Comparison of ENCODE assay signal across 8 mouse cellular contexts in genomic region chr1:177444483-177444810, GRCm38 (mm10). TPM values are rescaled to one million over a fixed set of nuclear protein-coding genes. Genes with fewer than 3 reads are reported as not detected.
DNase-seq lines count a peak whose midpoint lies in the region; ATAC-seq lines count a peak whose summit lies in the region.

No protein-coding gene starts in this region.

- peaks cover 16% of the 10 kb centered on the region for H3K36me3 ChIP-seq in embryonic facial prominence, embryonic 12.5 days
- peaks cover 16% of the 10 kb centered on the region; the same call in 1 of the 2 replicates for H3K36me3 ChIP-seq in neural tube, embryonic 13.5 days

- H3K4me1 ChIP-seq in embryonic facial prominence, embryonic 12.5 days = peaks cover 41% of the 10 kb centered on the region
- peaks cover 68% of the 10 kb centered on the region for H3K4me1 ChIP-seq in neural tube, embryonic 13.5 days (replicated peaks)

- H3K4me2 ChIP-seq in embryonic facial prominence, embryonic 12.5 days (replicated peaks) = peak overlapping the region; percentile 70
- H3K4me2 ChIP-seq in neural tube, embryonic 13.5 days = peak overlapping the region; percentile 84

- H3K27me3 ChIP-seq in embryonic facial prominence, embryonic 12.5 days = no peaks in the 10 kb centered on the region
- H3K27me3 ChIP-seq in neural tube, embryonic 13.5 days = no peaks in the 10 kb centered on the region

- H3K27ac ChIP-seq in embryonic facial prominence, embryonic 12.5 days = peak overlapping the region; percentile 17; the same call in 1 of the 2 replicates
- peak overlapping the region; percentile 99 for H3K27ac ChIP-seq in neural tube, embryonic 13.5 days (replicated peaks)

- ATAC-seq in embryonic facial prominence, embryonic 12.5 days (ENCODE audit: insufficient number of reproducible peaks, insufficient read depth, low FRiP score, low TSS enrichment) = no peak
- no peak for ATAC-seq in neural tube, embryonic 13.5 days (ENCODE audit: low read depth)

- peak; percentile 76 for DNase-seq in heart, adult 11 months
- no peak for DNase-seq in heart, adult 9 months (ENCODE audit: low spot score in 2 of 2)
- peak; percentile 5 for DNase-seq in 3T3-L1 (ENCODE audit: low read depth, low spot score)
- DNase-seq in left cerebral cortex, postnatal 25 days (ENCODE audit: low spot score in 2 of 2) = peak; percentile 67 to 87
- DNase-seq in ovary, postnatal 14 days (ENCODE audit: low spot score) = no peak
- no peak for DNase-seq in spleen, adult 12 weeks (ENCODE audit: low spot score)

- intact Hi-C loops in left cerebral cortex, postnatal 25 days (cut with DNase I) = loop anchor here (1.0 to 10.0 kb wide), 6 partner anchors 97 to 560 kb away; no protein-coding TSS in a partner anchor

- no peaks in the 10 kb centered on the region for H3K9me3 ChIP-seq in embryonic facial prominence, embryonic 12.5 days
- H3K9me3 ChIP-seq in neural tube, embryonic 13.5 days = no peaks in the 10 kb centered on the region

- 4% methylated on average over 3 of the region's 3 CpGs for WGBS in embryonic facial prominence, embryonic 12.5 days
- WGBS in neural tube, embryonic 13.5 days = 2% methylated on average over 3 of the region's 3 CpGs

- no peak overlapping the region for H3K9ac ChIP-seq in embryonic facial prominence, embryonic 12.5 days
- H3K9ac ChIP-seq in neural tube, embryonic 13.5 days = peak overlapping the region; percentile 95

- peak overlapping the region; percentile 76 for H3K4me3 ChIP-seq in embryonic facial prominence, embryonic 12.5 days
- peak overlapping the region; percentile 86 for H3K4me3 ChIP-seq in neural tube, embryonic 13.5 days

RNA-seq across cellular contexts. Expression of gene Zbtb18, which starts 2.3 kb away (rescaled TPM):
- 3.5 and 3.6 TPM in 2 replicates for polyA plus RNA-seq in embryonic facial prominence, embryonic 12.5 days (2016; fragmentation: Nextera tagmentation; extraction: Ambion mirVana)
- total RNA-seq in left cerebral cortex, postnatal 25 days (2021) = 100 to 1,000 TPM; 359 to 413 TPM
- 5.9 and 8.3 TPM in 2 replicates for polyA plus RNA-seq in neural tube, embryonic 13.5 days (2015; fragmentation: Nextera tagmentation; extraction: Ambion mirVana)

Comparison
In these comparisons a context has a peak if more than half of its experiments do, and no peak if none do; other contexts are left out.
1. DNase-seq: peak in heart, adult 11 months (single experiment), 3T3-L1 (single experiment) and left cerebral cortex, postnatal 25 days (2 of 2); none in heart, adult 9 months (0 of 2), ovary, postnatal 14 days (single experiment) and spleen, adult 12 weeks (single experiment).